Mouse (Mus musculus) ES-Bruce4 (cell line): ENCODE results near the gene Col2a1. TPM values are rescaled to one million over a fixed set of nuclear protein-coding genes. Genes with fewer than 3 reads are reported as not detected.

ENCODE experiments used
- H3K27ac ChIP-seq: 2 replicates; pipeline ENCODE4 v1.5.1; 2012; ENCODE audit warnings: low read length, inconsistent platforms; ENCODE audit not compliant: insufficient read depth
- H3K27me3 ChIP-seq: 2 replicates; pipeline ENCODE4 v1.6.1; 2012; ENCODE audit warnings: mild to moderate bottlenecking, low read length, inconsistent platforms; ENCODE audit not compliant: control insufficient read depth, poor library complexity, insufficient read depth, severe bottlenecking
- H3K36me3 ChIP-seq: 2 replicates; pipeline ENCODE4 v1.6.1; 2012; ENCODE audit warnings: inconsistent platforms, mild to moderate bottlenecking, low read length, moderate library complexity; ENCODE audit not compliant: control insufficient read depth, poor library complexity, insufficient read depth, severe bottlenecking
- H3K4me1 ChIP-seq: one replicate; pipeline ENCODE4 v1.8.1; 2011; ENCODE audit warnings: low read length; ENCODE audit not compliant: control insufficient read depth, insufficient read depth
- H3K4me3 ChIP-seq: 2 replicates; pipeline ENCODE4 v1.5.1; 2011; ENCODE audit warnings: low read depth, mild to moderate bottlenecking, low read length
- H3K9ac ChIP-seq: 2 replicates; pipeline ENCODE4 v1.6.1; 2012; ENCODE audit warnings: low read depth, mild to moderate bottlenecking, inconsistent platforms; ENCODE audit not compliant: poor library complexity, severe bottlenecking
- H3K9me3 ChIP-seq: replicated peaks from 2 replicates; pipeline ENCODE4 v1.6.1; 2012; ENCODE audit warnings: mild to moderate bottlenecking, low read length, inconsistent platforms; ENCODE audit not compliant: control insufficient read depth, poor library complexity, insufficient read depth, severe bottlenecking
- CTCF ChIP-seq: IDR thresholded peaks from one replicate; pipeline ENCODE4 v1.8.1; 2011; ENCODE audit warnings: low read depth, low read length
- EP300 ChIP-seq: IDR thresholded peaks from 2 replicates; pipeline ENCODE4 v1.6.1; 2011; ENCODE audit warnings: low read depth, low read length; ENCODE audit not compliant: insufficient read depth
- POLR2A ChIP-seq: IDR thresholded peaks from one replicate; pipeline ENCODE4 v1.8.1; 2011; ENCODE audit warnings: low read length; ENCODE audit not compliant: insufficient read depth
- polyA plus RNA-seq: library from polyadenylated mRNA; stranded (reverse); fragments of >200 nt; gene quantifications from 2 replicates; pipeline ENCODE4 v1.2.4, GENCODE M21; 2011; ENCODE audit warnings: low read depth; ENCODE audit not compliant: missing spikeins, insufficient read depth, insufficient read length

Gene Col2a1
- 12.9 and 13.1 TPM in 2 replicates for polyA plus RNA-seq

- Histone ChIP-seq H3K9me3 (no peaks in the 10 kb centered on the region), H3K36me3 (no peaks in the 10 kb centered on the region), H3K9ac (peak within 1 kb of the TSS; percentile 58), H3K27me3 (peaks cover 32% of the 10 kb centered on the region), H3K27ac (no peak within 1 kb of the TSS), H3K4me1 (peaks cover 3% of the 10 kb centered on the region), H3K4me3 (peak within 1 kb of the TSS; percentile 51)
- no peak for TF ChIP-seq POLR2A
- no peak for TF ChIP-seq CTCF
- TF ChIP-seq EP300: no peak
Measured at GRCm38 (mm10) chr15:98003822-98004739, at the start of gene Col2a1. Gene Col2a1 (minus strand): TSS chr15:98004695.

GRCm38 (mm10) chr15:98051685-98052084 is 47.2 kb upstream of the Col2a1 start:
- TF ChIP-seq EP300 (no peak), CTCF (no peak), POLR2A (no peak)
- H3K9ac ChIP-seq: no peak overlapping the region
- H3K4me1 ChIP-seq: no peaks in the 10 kb centered on the region
- no peak overlapping the region for H3K27ac ChIP-seq
- H3K9me3 ChIP-seq: no peaks in the 10 kb centered on the region
- H3K27me3 ChIP-seq: no peaks in the 10 kb centered on the region
- H3K4me3 ChIP-seq: no peak overlapping the region
- H3K36me3 ChIP-seq: peaks cover 27% of the 10 kb centered on the region

DNA sequence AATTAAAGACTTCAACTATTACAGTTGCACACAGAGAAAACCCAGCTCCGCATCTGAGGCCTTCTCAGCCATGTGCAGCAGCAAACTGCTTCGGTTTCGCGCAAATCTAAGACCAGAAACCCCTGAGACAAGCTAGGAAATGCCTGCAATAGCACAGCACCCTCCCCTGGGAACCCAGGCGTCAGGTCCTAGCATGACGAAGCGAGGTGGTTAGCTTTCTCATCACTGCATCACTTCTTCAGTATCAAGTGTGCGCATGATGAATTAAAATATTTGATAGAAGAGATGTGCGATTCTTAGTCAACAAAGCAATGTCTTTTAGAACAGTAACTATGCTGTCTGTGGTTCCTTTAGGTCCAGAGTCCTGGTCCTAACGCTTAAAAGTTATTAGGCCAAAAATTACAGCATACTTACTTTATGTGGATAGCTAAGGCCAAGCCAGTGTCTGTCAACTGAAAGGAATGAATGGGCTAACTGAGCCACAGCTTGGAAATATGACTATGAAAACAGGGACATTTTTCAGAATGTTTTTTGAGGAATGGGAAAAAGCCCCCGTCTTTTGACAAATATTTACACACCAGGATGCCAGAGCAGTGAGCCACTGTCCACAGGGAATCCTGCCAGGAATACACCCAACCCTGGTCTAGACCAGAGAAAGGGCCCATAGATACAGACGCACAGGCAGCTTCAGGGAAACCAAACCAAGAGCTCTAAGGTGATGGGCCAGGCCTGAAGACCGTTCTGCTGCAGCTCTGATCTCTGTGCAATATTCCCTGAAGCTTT is 44.6 kb upstream of the Col2a1 start:
- Histone ChIP-seq H3K27me3 (no peaks in the 10 kb centered on the region), H3K9me3 (no peaks in the 10 kb centered on the region), H3K9ac (no peak overlapping the region), H3K4me3 (no peak overlapping the region), H3K36me3 (peaks cover 45% of the 10 kb centered on the region), H3K4me1 (no peaks in the 10 kb centered on the region), H3K27ac (no peak overlapping the region)
- no peak for TF ChIP-seq CTCF
- TF ChIP-seq POLR2A: no peak
- no peak for TF ChIP-seq EP300

DNA sequence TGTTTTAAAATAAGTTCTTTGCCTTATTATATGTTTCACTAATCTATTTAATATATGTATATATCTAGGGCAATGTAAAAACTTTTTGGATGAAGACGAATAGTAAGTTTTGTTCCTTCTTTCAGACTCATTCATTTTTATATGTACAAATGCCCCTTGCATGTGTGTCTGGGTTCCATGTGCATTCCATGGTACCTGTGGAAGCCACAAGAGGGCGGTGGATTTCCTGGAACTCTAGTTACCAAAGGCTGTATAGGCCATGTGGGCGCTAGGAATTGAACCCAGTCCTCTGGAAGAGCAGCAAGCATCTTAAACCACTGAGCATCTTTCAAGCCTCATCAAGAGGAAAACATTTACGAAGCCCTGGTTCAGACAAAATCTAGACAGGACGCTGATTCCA is 39.9 kb upstream of the Col2a1 start:
- Histone ChIP-seq H3K27ac (no peak overlapping the region), H3K27me3 (no peaks in the 10 kb centered on the region), H3K9ac (no peak overlapping the region), H3K4me1 (no peaks in the 10 kb centered on the region), H3K36me3 (peaks cover 51% of the 10 kb centered on the region), H3K9me3 (no peaks in the 10 kb centered on the region), H3K4me3 (no peak overlapping the region)
- no peak for TF ChIP-seq EP300
- peak; percentile 25 for TF ChIP-seq CTCF

DNA sequence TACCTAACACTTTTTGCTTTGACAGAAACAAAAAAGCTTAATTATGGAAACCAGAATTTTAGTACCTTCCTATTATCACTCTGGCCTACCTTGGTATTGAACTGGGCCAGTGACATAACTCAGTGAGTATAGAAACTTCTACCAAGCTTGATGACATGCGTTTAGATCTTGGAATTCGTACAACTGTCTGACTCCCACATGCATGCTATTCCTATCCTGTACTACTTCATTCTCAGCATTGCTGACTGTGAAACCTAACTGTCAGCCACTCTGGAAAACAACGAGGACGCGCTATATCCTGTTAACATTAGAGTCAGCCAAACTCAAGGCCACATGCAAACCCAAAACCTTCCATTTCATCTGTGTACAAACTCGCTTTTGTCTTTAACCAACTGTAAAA is 39.5 kb upstream of the Col2a1 start:
- TF ChIP-seq EP300 (no peak), POLR2A (no peak), CTCF (no peak)
- no peak overlapping the region for H3K27ac ChIP-seq
- H3K4me1 ChIP-seq: no peaks in the 10 kb centered on the region
- no peak overlapping the region for H3K4me3 ChIP-seq
- H3K9ac ChIP-seq: no peak overlapping the region
- no peaks in the 10 kb centered on the region for H3K9me3 ChIP-seq
- H3K36me3 ChIP-seq: peaks cover 52% of the 10 kb centered on the region
- no peaks in the 10 kb centered on the region for H3K27me3 ChIP-seq

GRCm38 (mm10) chr15:98042508-98042907 is 38.0 kb upstream of the Col2a1 start:
- H3K27me3 ChIP-seq: no peaks in the 10 kb centered on the region
- no peak overlapping the region for H3K4me3 ChIP-seq
- no peak overlapping the region for H3K27ac ChIP-seq
- peaks cover 51% of the 10 kb centered on the region for H3K36me3 ChIP-seq
- no peak for TF ChIP-seq POLR2A
- no peak for TF ChIP-seq EP300
- TF ChIP-seq CTCF: no peak
- H3K4me1 ChIP-seq: no peaks in the 10 kb centered on the region
- H3K9me3 ChIP-seq: no peaks in the 10 kb centered on the region
- H3K9ac ChIP-seq: no peak overlapping the region
